Mouse (Mus musculus): ENCODE measurements around the gene Camsap3. TPM values are rescaled to one million over a fixed set of nuclear protein-coding genes. Genes with fewer than 3 reads are reported as not detected.
A peak's percentile ranks its signal among the peaks of the same experiment; 100 is the strongest.

Gene Camsap3
- polyA plus RNA-seq (2015; fragmentation: Nextera tagmentation; extraction: Ambion mirVana): 14.1 and 15.8 TPM in 2 replicates

DNA sequence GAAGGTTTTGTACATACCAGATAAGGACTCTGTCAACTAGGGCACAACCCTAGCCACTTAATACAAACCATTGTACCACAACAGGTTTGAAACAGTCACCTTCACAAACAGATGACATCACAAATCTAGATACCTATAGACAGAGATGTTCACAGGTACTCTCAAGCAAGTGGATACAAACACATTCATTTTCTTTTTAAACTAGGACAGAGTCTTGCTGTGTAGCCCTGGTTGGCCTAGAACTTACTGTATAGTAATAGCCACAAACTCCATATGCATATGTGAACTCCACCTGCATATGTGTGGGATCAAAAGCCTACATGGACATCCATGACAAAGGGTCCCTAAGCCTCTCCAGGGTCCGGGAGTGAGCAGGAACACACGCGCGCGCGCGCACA lies at the start of gene Camsap3:
TSS of gene Camsap3 (plus strand) at position 301 of the 398 bp plus-strand sequence.
- ATAC-seq (replicated peaks; ENCODE audit: low FRiP score): no peak
- Histone ChIP-seq H3K9me3 (replicated peaks) (no peaks in the 10 kb centered on the region), H3K27ac (peak within 1 kb of the TSS; percentile 82), H3K4me2 (peak within 1 kb of the TSS; percentile 91), H3K9ac (peak within 1 kb of the TSS; percentile 73), H3K4me3 (replicated peaks) (peak within 1 kb of the TSS; percentile 78), H3K27me3 (peaks cover 17% of the 10 kb centered on the region; the same call in 1 of the 2 replicates), H3K4me1 (peaks cover 12% of the 10 kb centered on the region), H3K36me3 (no peaks in the 10 kb centered on the region)
- 4% methylated on average over 7 of the region's 7 CpGs for WGBS

GRCm38 (mm10) chr8:3537666-3538065 lies 49.4 kb upstream of the Camsap3 start:
- H3K4me2 ChIP-seq: no peak overlapping the region
- no peak overlapping the region for H3K27ac ChIP-seq
- 0 out of 2 replicates have a peak, but pooled peaks have one; percentile 22 for ATAC-seq (replicated peaks; ENCODE audit: low FRiP score)
- no peaks in the 10 kb centered on the region for H3K4me1 ChIP-seq
- no peak overlapping the region for H3K9ac ChIP-seq
- no peaks in the 10 kb centered on the region for H3K9me3 ChIP-seq (replicated peaks)
- no peak overlapping the region for H3K4me3 ChIP-seq (replicated peaks)
- WGBS: 81% methylated on average over 26 of the region's 26 CpGs
- no peaks in the 10 kb centered on the region for H3K27me3 ChIP-seq
- peaks cover 86% of the 10 kb centered on the region for H3K36me3 ChIP-seq

- no peak for ATAC-seq (replicated peaks; ENCODE audit: low FRiP score)
- 88% methylated on average over 7 of the region's 7 CpGs for WGBS
- Histone ChIP-seq H3K27me3 (no peaks in the 10 kb centered on the region), H3K36me3 (peaks cover 91% of the 10 kb centered on the region), H3K9me3 (replicated peaks) (no peaks in the 10 kb centered on the region), H3K27ac (no peak overlapping the region), H3K4me2 (no peak overlapping the region), H3K4me1 (no peaks in the 10 kb centered on the region), H3K9ac (no peak overlapping the region), H3K4me3 (replicated peaks) (no peak overlapping the region)
Observed at GRCm38 (mm10) chr8:3539146-3539545, 47.9 kb upstream of the Camsap3 start.

DNA sequence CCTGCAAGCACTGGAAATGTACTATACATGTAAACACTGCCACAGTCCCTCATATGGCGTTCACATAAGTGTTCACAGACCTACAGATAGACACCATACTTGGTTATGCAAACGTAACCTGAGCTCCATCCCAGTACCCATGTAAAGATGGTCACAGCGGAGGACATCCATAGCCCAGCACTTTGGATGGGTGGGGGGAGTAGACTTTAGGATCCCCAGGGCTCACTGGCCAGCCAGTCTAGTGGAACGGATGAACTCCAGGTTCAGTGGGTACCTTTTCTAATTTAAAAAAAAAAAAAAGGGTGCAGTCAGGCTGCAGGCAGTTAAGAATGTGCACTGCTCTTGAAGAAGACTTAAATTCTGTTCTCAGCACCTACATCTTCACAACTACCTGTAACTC lies 47.0 kb upstream of the Camsap3 start:
- peaks cover 95% of the 10 kb centered on the region for H3K36me3 ChIP-seq

GRCm38 (mm10) chr8:3546511-3546910 lies 40.6 kb upstream of the Camsap3 start:
- Histone ChIP-seq H3K4me1 (no peaks in the 10 kb centered on the region), H3K36me3 (peaks cover 46% of the 10 kb centered on the region), H3K9me3 (replicated peaks) (0 out of 2 replicates have a peak, but pooled peaks cover 4% of the 10 kb centered on the region), H3K9ac (no peak overlapping the region), H3K27ac (no peak overlapping the region), H3K4me2 (no peak overlapping the region), H3K4me3 (replicated peaks) (no peak overlapping the region), H3K27me3 (no peaks in the 10 kb centered on the region)
- 88% methylated on average over 2 of the region's 2 CpGs for WGBS
- ATAC-seq (replicated peaks; ENCODE audit: low FRiP score): no peak

More for the DNA sequence above, 47.0 kb upstream of the Camsap3 start:
- no peaks in the 10 kb centered on the region for H3K27me3 ChIP-seq
- no peak overlapping the region for H3K4me2 ChIP-seq
- no peak overlapping the region for H3K4me3 ChIP-seq (replicated peaks)
- H3K9me3 ChIP-seq (replicated peaks): 0 out of 2 replicates have a peak, but pooled peaks cover 3% of the 10 kb centered on the region
- 85% methylated on average over 4 of the region's 4 CpGs for WGBS
- no peak overlapping the region for H3K9ac ChIP-seq
- ATAC-seq (replicated peaks; ENCODE audit: low FRiP score): no peak
- no peaks in the 10 kb centered on the region for H3K4me1 ChIP-seq
- H3K27ac ChIP-seq: no peak overlapping the region

GRCm38 (mm10) chr8:3552240-3552639 lies 34.9 kb upstream of the Camsap3 start:
- H3K36me3 ChIP-seq: no peaks in the 10 kb centered on the region
- no peaks in the 10 kb centered on the region for H3K27me3 ChIP-seq
- no peaks in the 10 kb centered on the region for H3K9me3 ChIP-seq (replicated peaks)
- no peak for ATAC-seq (replicated peaks; ENCODE audit: low FRiP score)
- H3K4me2 ChIP-seq: no peak overlapping the region
- H3K4me3 ChIP-seq (replicated peaks): no peak overlapping the region
- H3K9ac ChIP-seq: no peak overlapping the region
- H3K27ac ChIP-seq: no peak overlapping the region
- H3K4me1 ChIP-seq: no peaks in the 10 kb centered on the region
- 80% methylated on average over 1 of the region's 1 CpGs for WGBS

GRCm38 (mm10) chr8:3556114-3556513 lies 31.0 kb upstream of the Camsap3 start:
- 57% methylated on average over 4 of the region's 4 CpGs for WGBS
- no peak overlapping the region for H3K4me2 ChIP-seq
- H3K9ac ChIP-seq: no peak overlapping the region
- peak; percentile 93 for ATAC-seq (replicated peaks; ENCODE audit: low FRiP score)
- no peaks in the 10 kb centered on the region for H3K36me3 ChIP-seq
- H3K9me3 ChIP-seq (replicated peaks): no peaks in the 10 kb centered on the region
- no peaks in the 10 kb centered on the region for H3K27me3 ChIP-seq
- H3K4me3 ChIP-seq (replicated peaks): no peak overlapping the region
- H3K27ac ChIP-seq: no peak overlapping the region
- no peaks in the 10 kb centered on the region for H3K4me1 ChIP-seq

DNA sequence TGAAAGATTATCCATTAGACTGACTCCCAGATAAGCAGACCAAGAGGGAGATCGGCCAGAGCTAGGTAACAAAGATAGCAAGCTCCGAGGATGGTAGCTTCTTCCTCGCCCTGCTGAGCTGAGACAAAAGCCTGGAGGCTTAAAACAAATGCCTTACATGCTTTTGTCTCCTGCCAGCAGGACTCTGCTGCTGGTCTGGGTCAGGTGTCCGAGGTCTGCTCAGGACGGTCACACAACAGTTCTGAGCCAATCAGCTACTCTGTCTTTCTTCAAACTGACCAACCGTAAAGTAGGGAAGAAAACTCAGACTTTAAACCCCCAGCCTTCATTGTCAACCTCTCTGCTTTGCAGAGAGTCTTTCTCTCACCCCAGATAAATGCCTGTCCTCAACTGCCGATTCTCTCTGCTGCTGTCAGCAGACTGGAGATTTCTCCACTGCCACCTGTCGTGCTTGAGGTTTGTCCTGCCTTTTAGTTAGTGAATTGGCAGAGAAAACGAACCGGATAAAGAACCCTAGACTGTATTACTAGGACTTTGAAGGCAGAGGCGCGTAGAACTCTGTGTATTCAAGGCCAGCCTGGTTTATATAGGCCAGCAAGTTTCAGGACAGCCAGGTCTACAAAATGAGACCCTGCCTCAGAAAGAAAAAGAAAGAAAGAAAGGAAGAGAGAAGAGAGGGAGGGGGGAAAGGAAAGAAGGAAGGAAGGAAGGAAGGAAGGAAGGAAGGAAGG lies 19.3 kb upstream of the Camsap3 start, which contains the start of gene C330021F23Rik:
TSS of gene C330021F23Rik (plus strand) at position 350 of the 731 bp plus-strand sequence.
- H3K27ac ChIP-seq: peak within 1 kb of the TSS; percentile 80
- peaks cover 20% of the 10 kb centered on the region for H3K4me1 ChIP-seq
- no peaks in the 10 kb centered on the region for H3K9me3 ChIP-seq (replicated peaks)
- ATAC-seq (replicated peaks; ENCODE audit: low FRiP score): peak; percentile 93
- 2% methylated on average over 12 of the region's 12 CpGs for WGBS
- no peaks in the 10 kb centered on the region for H3K27me3 ChIP-seq
- H3K4me3 ChIP-seq (replicated peaks): peak within 1 kb of the TSS; percentile 34
- H3K4me2 ChIP-seq: peak within 1 kb of the TSS; percentile 52
- H3K9ac ChIP-seq: peak within 1 kb of the TSS; percentile 23
- no peaks in the 10 kb centered on the region for H3K36me3 ChIP-seq

DNA sequence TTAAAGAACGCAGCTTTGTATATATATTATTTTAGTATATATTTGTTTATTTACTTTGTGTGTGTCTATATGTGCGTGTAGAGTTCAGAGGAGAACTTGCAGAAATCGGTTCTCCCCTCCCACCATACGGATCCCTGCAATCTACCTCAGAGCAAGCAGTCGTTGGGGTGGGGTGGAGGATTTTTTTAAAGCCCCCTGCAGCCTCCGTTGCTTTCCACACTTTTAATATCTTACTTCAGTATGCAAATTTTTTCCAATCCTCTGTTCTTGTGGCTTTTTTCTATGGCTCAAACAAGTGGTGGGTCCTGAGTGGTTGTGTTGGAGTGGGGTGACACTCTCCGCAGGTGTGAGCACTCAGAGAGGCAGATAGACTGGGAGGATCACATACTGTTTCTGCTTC lies 18.7 kb upstream of the Camsap3 start:
- WGBS: 8% methylated on average over 7 of the region's 7 CpGs
- peak overlapping the region; percentile 80 for H3K27ac ChIP-seq
- H3K9ac ChIP-seq: peak overlapping the region; percentile 23
- H3K4me1 ChIP-seq: peaks cover 20% of the 10 kb centered on the region
- no peaks in the 10 kb centered on the region for H3K9me3 ChIP-seq (replicated peaks)
- H3K36me3 ChIP-seq: no peaks in the 10 kb centered on the region
- peak overlapping the region; percentile 52 for H3K4me2 ChIP-seq
- ATAC-seq (replicated peaks; ENCODE audit: low FRiP score): no peak
- H3K27me3 ChIP-seq: no peaks in the 10 kb centered on the region
- H3K4me3 ChIP-seq (replicated peaks): peak overlapping the region; percentile 34

GRCm38 (mm10) chr8:3569784-3570183 lies 17.3 kb upstream of the Camsap3 start:
- H3K4me3 ChIP-seq (replicated peaks): no peak overlapping the region

GRCm38 (mm10) chr8:3574546-3574945 lies 12.5 kb upstream of the Camsap3 start:
- Histone ChIP-seq H3K4me2 (no peak overlapping the region), H3K9me3 (replicated peaks) (no peaks in the 10 kb centered on the region), H3K4me1 (no peaks in the 10 kb centered on the region), H3K27ac (no peak overlapping the region), H3K27me3 (no peaks in the 10 kb centered on the region), H3K4me3 (replicated peaks) (no peak overlapping the region), H3K9ac (no peak overlapping the region), H3K36me3 (no peaks in the 10 kb centered on the region)
- 94% methylated on average over 3 of the region's 3 CpGs for WGBS
- ATAC-seq (replicated peaks; ENCODE audit: low FRiP score): no peak

More at GRCm38 (mm10) chr8:3569784-3570183, 17.3 kb upstream of the Camsap3 start:
- Histone ChIP-seq H3K4me2 (no peak overlapping the region), H3K27ac (no peak overlapping the region), H3K36me3 (no peaks in the 10 kb centered on the region), H3K4me1 (peaks cover 20% of the 10 kb centered on the region), H3K9ac (no peak overlapping the region), H3K27me3 (no peaks in the 10 kb centered on the region), H3K9me3 (replicated peaks) (no peaks in the 10 kb centered on the region)
- WGBS: 84% methylated on average over 5 of the region's 5 CpGs
- ATAC-seq (replicated peaks; ENCODE audit: low FRiP score): no peak

DNA sequence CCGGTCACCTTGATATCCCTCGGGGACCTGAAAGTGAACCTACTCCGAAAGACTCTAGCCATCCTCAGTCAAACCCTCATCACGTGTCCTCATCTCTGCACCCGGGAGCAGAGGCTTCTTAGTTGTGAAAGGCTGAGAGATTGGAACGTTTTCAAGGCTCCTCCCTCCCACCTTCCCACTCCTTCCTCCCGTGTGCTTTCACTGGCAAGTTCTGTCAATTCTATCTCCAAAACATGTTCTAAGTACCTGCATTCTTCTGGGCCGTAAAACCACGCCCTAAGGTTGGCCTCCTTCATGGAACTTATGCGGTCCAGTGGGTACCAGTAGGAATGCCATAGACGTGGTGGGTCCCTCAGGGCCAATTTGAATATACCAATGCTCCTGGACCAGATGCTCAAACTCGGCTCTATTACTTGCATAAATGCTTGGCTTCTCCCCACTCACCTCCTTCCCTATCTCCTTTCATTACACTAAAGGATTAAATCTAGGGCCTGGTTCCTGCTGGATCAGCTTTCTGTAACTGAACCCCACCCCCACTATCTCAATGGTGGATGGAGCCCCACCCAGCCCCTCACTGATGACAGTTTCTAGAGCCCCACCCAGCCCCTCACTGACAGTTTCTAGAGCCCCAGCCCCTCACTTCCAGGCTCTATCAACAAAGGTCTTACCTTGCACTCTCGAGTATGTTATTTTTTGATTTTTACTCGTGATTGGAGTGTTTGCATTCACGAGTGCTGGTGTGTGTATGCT lies 10.7 kb upstream of the Camsap3 start:
- H3K36me3 ChIP-seq: no peaks in the 10 kb centered on the region
- H3K4me3 ChIP-seq (replicated peaks): no peak overlapping the region
- no peak overlapping the region for H3K9ac ChIP-seq
- no peaks in the 10 kb centered on the region for H3K27me3 ChIP-seq
- no peak overlapping the region for H3K27ac ChIP-seq
- 74% methylated on average over 15 of the region's 15 CpGs for WGBS
- H3K9me3 ChIP-seq (replicated peaks): no peaks in the 10 kb centered on the region
- no peaks in the 10 kb centered on the region for H3K4me1 ChIP-seq
- no peak for ATAC-seq (replicated peaks; ENCODE audit: low FRiP score)
- no peak overlapping the region for H3K4me2 ChIP-seq
